Mouse (Mus musculus) gastrocnemius, postnatal 36 days (tissue): Measurements from ENCODE around the gene Tbc1d13. TPM values are rescaled to one million over a fixed set of nuclear protein-coding genes. Genes with fewer than 3 reads are reported as not detected.
A peak's percentile ranks its signal among the peaks of the same experiment; 100 is the strongest.

Source experiments
- DNase-seq, 2 experiments: peaks; one replicate each; pipeline ENCODE4 v3.0.0; 2022
- intact Hi-C: fragments of 180-260 bp; cut with DNase I; formaldehyde crosslinking; loops from one replicate; pipeline ENCODE4 v1.15.1; 2025
- long read RNA-seq, 2 experiments: library from polyadenylated mRNA; stranded (forward); transcript quantifications; one replicate each; pipeline ENCODE4 v2.0.0; 2021
- total RNA-seq, 2 experiments: library from RNA; stranded (reverse); gene quantifications; 2 replicates each; pipeline ENCODE4 v1.2.3; 2021

The Tbc1d13 gene
- total RNA-seq = 10 to 100 TPM; 11.4 to 12.2 TPM
- long read RNA-seq, experiment 1, partial matches to known transcripts = 0 of 1 reads
- long read RNA-seq, experiment 1, other reads (novel, unspliced or antisense) = 1 of 1 reads
- long read RNA-seq, experiment 2, partial matches to known transcripts = 0 of 5 reads
- long read RNA-seq, experiment 2, other reads (novel, unspliced or antisense) = 5 of 5 reads

DNA sequence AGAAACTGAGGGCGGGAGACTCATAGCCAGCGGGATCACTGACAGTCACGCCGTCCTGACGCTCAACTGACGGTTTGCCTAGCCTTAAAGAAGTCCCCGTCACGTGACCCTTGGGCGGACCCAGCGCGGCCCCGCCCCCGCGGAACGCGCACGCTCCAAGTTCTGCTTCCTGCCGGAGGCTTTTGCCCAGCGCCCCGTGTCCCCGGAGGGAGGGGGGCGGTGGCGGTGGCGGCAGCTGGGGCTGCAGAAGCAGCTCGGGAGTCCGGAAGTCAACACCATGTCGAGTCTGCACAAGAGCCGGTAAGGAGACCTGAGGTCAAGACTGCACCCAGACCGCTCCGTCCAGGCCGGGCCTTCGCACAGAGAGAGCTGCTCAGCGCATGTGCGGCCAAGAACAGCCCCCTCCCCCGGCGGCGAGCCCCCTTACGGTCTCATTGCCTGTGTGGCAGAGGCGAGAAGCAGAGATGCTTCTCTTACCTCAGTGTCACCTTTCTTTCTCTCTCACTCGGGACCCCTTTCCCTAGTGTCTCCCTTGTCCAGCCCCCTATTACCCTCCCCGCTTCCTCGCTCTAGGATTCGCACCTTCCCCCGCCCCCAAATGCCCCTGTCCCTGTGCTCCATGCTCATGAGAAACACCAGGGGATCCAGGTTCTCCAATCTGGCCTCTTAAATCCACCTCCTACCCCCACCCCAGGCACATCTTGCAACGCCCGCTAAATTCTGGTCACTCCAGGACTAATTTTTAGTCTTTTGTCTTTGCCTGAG lies at the start of gene Tbc1d13:
Gene Tbc1d13 (plus strand): TSS at position 134 of the 765 bp plus-strand sequence.
- intact Hi-C loops = no loop called here
- DNase-seq = peak; percentile 98 to 99

GRCm38 (mm10) chr2:30084113-30084512 lies 49.4 kb upstream of the Tbc1d13 start:
- no peak for DNase-seq
- intact Hi-C loops = no loop called here

DNA sequence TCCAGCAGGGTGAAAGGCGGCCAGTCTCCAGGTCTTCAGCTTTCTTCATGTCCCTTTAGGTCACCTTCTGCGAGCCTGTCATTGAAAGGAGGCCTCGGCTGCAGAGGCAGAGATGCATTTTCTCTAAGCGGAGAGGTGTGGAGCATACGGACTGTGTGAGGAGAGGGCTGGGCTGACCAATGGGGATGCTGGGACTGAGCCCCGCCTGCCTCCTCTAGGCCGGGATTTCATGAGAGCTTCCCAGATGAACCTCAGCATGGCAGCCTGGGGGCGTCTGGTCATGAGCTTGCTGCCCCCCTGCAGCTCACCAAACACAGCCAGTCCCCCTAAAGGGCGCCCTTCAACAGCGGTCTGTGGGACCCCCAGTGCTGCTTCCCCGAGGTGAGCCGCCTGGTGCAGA lies 48.9 kb upstream of the Tbc1d13 start:
- intact Hi-C loops = no loop called here
- DNase-seq = no peak

DNA sequence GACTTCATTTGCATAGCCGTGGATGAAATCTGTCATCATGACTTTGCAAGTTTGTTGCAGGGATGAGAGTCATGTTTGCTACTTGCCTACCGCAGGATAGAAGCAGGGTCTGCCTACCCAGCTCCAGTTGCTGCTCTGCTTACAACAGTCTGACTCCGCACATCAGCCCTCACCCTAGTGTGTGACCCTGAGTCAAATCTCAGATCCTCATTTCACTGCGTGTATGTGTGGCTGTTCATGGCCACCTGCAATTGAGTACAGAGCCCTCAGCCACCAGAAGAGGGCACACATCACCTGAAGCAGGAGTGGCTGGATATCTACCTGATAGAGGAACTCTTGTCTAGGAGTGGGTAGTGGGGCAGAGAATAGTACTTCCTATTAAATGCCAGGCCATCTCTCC lies 46.2 kb upstream of the Tbc1d13 start:
- DNase-seq = no peak
- intact Hi-C loops = no loop called here

- DNase-seq = no peak
- intact Hi-C loops = no loop called here
Observed at GRCm38 (mm10) chr2:30091521-30091920, 42.0 kb upstream of the Tbc1d13 start.

GRCm38 (mm10) chr2:30092280-30092918 lies 41.1 kb upstream of the Tbc1d13 start:
- DNase-seq = no peak
- intact Hi-C loops = no loop called here

DNA sequence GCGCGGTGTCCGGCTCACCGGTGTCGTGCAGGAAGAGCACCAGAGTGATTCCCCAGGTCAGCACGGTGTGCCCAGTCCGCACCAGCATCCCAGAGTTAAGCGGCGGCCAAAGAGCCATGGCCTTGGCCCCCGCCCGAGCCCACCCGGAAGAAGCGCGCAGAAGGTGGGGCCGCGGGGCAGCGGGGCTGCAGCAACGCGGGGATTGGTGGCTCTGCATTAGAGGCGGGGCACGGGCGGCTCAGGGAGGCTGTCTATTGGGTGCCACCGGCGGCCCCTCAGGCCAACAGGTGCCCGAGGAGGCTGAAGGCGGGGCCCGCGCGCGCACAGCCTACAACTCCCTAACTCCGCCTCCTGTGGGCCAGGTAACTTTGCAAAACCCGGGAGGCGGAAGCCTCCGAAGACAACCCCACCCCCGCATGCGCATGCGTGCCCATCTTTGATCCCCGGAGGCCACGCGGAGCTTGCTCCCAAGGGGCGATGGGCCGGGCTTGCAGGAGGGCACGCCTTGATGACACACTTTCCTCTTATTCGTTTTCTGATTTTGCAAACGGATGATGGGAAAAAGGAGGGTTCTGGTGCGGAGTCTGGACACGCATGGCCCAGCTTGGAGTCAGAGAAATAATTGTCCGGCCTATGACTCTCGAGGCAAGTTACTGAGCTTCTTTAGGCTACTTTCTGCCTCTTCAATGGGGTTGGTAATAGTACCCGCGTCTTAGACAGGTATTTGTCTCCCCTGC lies 39.9 kb upstream of the Tbc1d13 start, which contains the start of gene Zdhhc12:
Gene Zdhhc12 (minus strand): TSS at position 178 of the 737 bp plus-strand sequence.
- peak; percentile 85 to 89 for DNase-seq

DNA sequence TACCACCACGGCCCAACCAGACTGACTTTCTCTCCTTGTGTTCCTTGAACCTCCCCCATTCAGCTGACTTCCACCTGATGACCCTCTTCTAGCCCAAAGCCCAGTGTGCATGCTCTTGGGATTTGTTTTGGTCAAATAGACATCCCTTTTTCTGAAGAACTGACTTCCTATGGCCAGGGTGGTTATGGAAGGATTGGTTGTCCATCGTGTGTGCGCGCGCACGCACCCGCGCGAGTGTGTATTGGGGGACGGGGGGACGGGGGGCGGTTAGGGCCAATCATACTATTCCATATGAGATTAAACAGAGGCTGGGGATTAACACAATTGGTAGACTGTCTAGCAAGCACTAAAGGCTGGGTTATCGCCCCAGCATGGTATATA lies 39.3 kb upstream of the Tbc1d13 start:
- intact Hi-C loops = no loop called here
- DNase-seq = no peak

More for the DNA sequence above, 39.9 kb upstream of the Tbc1d13 start, which contains the start of gene Zdhhc12:
- intact Hi-C loops = no loop called here

- intact Hi-C loops = loop anchor here (2.0 kb wide), 1 partner anchor 53 kb away; no protein-coding TSS in a partner anchor
Observed at GRCm38 (mm10) chr2:30095882-30096527, 37.5 kb upstream of the Tbc1d13 start.

DNA sequence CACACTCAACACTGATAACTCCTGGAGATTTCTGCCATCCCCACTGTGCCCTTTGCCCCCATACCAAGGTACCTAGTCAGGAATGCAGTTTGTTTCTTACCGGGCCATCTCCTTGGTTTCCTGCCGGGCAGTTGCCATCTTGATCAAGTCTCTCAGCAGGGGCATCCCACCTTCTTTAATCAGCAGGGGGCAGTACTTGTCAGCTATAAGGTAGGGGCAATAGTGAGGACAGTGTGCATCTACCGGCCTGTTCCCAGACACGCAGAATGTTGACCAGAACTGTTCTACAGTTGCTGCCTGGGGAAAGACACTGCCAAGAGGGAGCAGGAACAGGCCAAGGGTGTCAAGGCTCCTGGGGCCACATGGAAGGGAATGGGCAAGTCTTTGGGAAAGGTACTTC lies 33.3 kb upstream of the Tbc1d13 start:
- intact Hi-C loops = loop anchor here (10.0 kb wide), 1 partner anchor 175 kb away; no protein-coding TSS in a partner anchor

More at GRCm38 (mm10) chr2:30095882-30096527, 37.5 kb upstream of the Tbc1d13 start:
- DNase-seq = peak in 1 of 2 experiments; percentile 34

DNA sequence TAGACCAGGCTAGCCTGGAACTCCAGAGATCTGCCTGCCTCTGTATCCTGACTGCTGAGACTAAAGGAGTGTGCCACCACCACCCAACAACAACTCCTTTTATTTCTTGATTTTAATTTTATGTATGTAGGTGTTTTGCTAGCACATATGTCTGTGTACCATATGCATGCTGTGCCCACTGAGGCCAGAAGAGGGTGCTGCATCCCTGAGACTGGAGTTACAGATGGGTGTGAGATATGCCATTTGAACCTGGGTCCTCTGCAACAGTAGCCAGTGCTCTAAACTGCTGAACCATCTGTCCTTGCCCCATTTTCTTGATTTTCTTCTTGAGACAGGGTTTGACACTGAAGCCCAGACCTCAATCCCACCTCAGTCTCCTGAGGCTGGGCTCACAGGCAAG lies 27.2 kb upstream of the Tbc1d13 start:
- intact Hi-C loops = loop anchor here (10.0 kb wide), 1 partner anchor 168 kb away; no protein-coding TSS in a partner anchor
- no peak for DNase-seq

More for the DNA sequence above, 33.3 kb upstream of the Tbc1d13 start:
- DNase-seq = no peak

DNA sequence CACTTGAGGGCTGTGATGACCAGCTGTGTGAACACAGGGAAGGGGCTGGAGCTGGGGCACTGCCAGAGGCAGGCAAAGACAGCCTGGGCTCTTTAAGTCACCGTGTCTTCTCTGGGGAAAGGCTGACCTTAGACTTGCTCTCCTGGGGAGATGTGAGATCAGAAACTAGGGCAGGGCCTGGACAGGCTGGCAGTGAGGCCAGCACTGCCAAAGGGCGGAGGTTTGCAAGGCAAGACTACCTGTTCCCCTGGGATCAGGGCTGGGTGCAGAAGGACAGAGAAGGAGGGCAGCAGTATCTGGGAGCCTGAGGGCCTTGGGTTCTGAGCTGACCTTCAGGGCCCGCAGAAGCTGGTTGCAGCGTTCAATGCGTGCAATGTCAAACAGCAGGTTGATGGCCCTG lies 25.9 kb upstream of the Tbc1d13 start:
- intact Hi-C loops = loop anchor here (10.0 kb wide), 1 partner anchor 167 kb away; no protein-coding TSS in a partner anchor
- no peak for DNase-seq

DNA sequence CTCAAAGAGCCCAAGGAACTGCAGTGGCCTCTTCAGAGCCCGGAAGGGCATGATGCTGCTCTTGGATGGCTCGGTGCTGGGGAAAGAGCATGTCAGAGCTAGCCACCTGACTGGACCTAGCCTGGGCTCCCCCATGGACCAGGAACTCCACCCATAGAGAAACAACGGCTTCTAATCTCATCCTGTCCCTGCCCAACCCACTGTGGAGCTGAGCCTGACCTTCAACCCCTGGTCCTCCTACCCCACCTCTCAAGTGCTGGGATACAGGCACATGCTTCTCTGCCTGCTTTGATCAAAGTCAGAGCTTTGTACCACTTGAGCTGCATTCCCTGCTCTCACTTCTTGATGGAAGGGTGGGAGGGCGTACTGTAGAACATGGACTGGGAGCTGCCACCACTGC lies 25.3 kb upstream of the Tbc1d13 start:
- intact Hi-C loops = loop anchor here (10.0 kb wide), 1 partner anchor 167 kb away; no protein-coding TSS in a partner anchor
- DNase-seq = no peak

DNA sequence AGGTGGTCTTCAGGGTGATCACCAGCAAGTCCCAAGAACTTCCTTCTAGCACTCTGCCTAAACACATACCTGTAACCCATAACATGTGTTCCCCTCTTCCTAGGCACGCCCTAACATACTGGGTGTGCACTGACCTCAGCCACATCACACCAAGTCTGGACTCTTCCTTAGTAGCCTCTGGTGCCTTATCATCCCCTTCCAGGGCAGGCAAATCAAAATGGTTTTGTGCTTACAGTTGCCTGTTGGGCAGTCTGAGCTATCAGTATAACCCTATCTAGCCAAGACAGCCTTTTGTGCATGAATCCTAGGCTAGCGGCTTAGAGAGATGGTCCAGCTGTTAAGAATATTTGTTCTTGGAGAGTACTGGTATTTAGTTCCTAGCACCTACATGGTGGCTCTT lies 22.0 kb upstream of the Tbc1d13 start:
- no peak for DNase-seq
- intact Hi-C loops = no loop called here

- intact Hi-C loops = no loop called here
- DNase-seq = no peak
Observed at GRCm38 (mm10) chr2:30112564-30112963, 21.0 kb upstream of the Tbc1d13 start.

- intact Hi-C loops = no loop called here
- no peak for DNase-seq
Observed at GRCm38 (mm10) chr2:30119641-30120051, 13.9 kb upstream of the Tbc1d13 start.

GRCm38 (mm10) chr2:30120269-30120668 lies 13.3 kb upstream of the Tbc1d13 start:
- DNase-seq = no peak
- intact Hi-C loops = no loop called here

DNA sequence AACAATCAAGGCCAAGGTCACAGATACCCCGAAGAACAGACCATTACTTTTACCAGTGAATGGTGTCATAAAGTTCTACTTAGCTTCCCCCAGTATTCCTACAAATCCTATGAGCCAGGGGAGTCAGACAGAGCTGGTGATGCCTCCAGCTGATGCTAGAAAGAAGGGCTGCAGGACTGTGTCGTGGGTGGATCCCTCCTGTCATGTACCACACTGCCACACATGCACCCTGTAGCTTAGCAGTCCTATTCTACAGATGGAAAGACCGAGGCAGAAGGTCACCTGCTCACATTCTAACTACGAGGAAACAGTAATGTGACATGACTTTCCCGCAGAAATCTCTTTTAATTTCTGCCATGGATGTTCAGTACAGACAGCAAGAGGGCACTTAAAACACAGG lies 10.8 kb upstream of the Tbc1d13 start:
- DNase-seq = no peak
- intact Hi-C loops = no loop called here

- DNase-seq = no peak
- intact Hi-C loops = no loop called here
Observed at GRCm38 (mm10) chr2:30123729-30124471, 9.6 kb upstream of the Tbc1d13 start.
